Mouse (Mus musculus): ENCODE measurements around the gene Poc1b. TPM values are rescaled to one million over a fixed set of nuclear protein-coding genes. Genes with fewer than 3 reads are reported as not detected.

Gene Poc1b
- polyA plus RNA-seq, 1 experiment from 2014 or later: 6.1 TPM

DNA sequence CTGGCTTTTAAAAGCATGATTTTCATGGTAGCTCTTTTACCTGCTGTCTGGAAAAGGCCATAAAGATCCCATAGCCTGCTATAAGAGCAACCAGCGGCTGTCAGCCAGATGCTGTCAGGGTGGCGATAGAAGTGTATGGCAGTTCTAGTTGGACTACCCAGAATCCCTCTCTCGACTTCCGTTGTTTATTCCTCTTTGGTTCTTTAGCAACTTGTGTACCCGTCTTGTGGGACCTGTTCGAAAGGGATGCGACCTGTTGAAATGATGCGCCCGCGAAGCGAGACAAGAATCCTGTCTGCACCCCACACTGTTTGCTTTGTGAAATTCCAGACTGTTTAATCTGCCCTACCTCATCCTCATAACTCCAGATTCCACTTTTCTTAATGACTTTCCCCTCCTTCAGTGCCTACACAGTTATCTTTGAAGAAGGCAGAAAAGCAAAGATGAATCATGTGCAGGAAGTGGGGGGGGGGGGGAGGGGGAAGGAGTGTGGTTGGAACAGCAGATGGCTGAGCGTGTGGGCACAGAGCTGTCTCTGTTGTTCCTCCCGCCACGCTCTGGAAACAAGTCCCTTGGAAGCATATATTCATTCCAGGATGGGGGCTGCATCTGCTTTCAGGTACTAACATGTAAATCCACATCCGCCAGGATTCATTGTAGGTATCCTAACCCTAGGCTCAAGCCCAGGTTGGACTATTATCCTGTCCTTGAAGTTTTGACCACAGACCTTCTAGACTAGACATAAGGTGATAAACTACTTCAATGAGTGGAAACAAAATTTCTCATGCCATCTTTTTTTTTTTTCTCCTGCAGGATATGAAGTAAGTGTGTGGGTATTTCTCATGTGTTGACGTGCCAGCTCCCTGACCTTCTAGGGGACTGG is 135.2 kb downstream of the Poc1b start:
- peaks cover 11% of the 10 kb centered on the region; the same call in 1 of the 2 replicates for H3K4me1 ChIP-seq (ENCODE audit: insufficient read depth, low read depth, low read length)
- peak overlapping the region; percentile 61 for H3K27ac ChIP-seq (ENCODE audit: low read length)
- ATAC-seq: peak; percentile 49
- no peaks in the 10 kb centered on the region for H3K9me3 ChIP-seq (ENCODE audit: low read length)
- no peaks in the 10 kb centered on the region for H3K27me3 ChIP-seq (replicated peaks; ENCODE audit: insufficient read depth, low read length)
- no peak overlapping the region for H3K9ac ChIP-seq (replicated peaks; ENCODE audit: low read depth)
- peak overlapping the region; percentile 3; the same call in 1 of the 2 replicates for H3K4me2 ChIP-seq (replicated peaks; ENCODE audit: low read depth, low read length)
- peak; percentile 64 for DNase-seq (ENCODE audit: low spot score)
- 14% methylated on average over 16 of the region's 16 CpGs for WGBS
- no peak overlapping the region for H3K4me3 ChIP-seq (ENCODE audit: low read depth, low read length)
- TF ChIP-seq CTCF (IDR thresholded peaks at IDR 0.05) (no peak), EP300 (IDR thresholded peaks at IDR 0.05) (peak; percentile 82)
- no peaks in the 10 kb centered on the region for H3K36me3 ChIP-seq (ENCODE audit: insufficient read depth, low read length)

- H3K27me3 ChIP-seq (replicated peaks; ENCODE audit: insufficient read depth, low read length): no peaks in the 10 kb centered on the region
- peaks cover 11% of the 10 kb centered on the region; the same call in 1 of the 2 replicates for H3K4me1 ChIP-seq (ENCODE audit: insufficient read depth, low read depth, low read length)
- H3K9me3 ChIP-seq (ENCODE audit: low read length): no peaks in the 10 kb centered on the region
- DNase-seq (ENCODE audit: low spot score) (peak; percentile 30), ATAC-seq (no peak)
- H3K27ac ChIP-seq (ENCODE audit: low read length): peak overlapping the region; percentile 61
- no peak overlapping the region for H3K4me3 ChIP-seq (ENCODE audit: low read depth, low read length)
- TF ChIP-seq EP300 (IDR thresholded peaks at IDR 0.05) (no peak), CTCF (IDR thresholded peaks at IDR 0.05) (no peak)
- no peak overlapping the region for H3K9ac ChIP-seq (replicated peaks; ENCODE audit: low read depth)
- H3K4me2 ChIP-seq (replicated peaks; ENCODE audit: low read depth, low read length): no peak overlapping the region
- no peaks in the 10 kb centered on the region for H3K36me3 ChIP-seq (ENCODE audit: insufficient read depth, low read length)
- 54% methylated on average over 10 of the region's 10 CpGs for WGBS
Measured at GRCm38 (mm10) chr10:99242721-99243120, 135.9 kb downstream of the Poc1b start.

DNA sequence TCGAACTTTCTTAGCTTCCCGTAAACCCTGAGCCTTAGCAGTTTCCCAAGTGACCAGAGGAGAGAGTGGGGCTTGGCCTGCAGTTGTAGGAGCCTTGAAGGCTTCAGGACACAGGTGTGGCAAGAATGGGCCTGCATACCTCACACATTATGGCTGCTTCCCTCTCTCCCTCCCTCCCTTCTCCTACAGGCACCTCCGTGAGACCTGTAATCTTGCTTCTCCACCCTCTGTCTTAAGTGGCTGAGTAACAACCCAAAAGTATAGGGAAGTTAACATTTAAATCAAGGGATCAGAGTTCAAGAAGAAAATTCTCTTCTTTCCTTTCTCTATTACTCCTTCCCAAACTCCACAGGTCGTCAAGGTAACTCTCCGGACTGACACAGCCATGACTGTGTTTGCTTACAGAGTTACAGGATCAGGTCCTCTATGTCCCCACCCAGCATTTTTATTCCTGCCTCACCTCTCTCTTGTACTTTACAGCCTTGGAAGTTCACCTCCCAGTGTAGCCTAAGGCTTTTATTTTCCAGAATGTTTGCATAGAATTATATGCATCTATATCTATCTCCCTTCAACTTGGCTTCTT is 137.2 kb downstream of the Poc1b start:
- ATAC-seq (peak; percentile 87), DNase-seq (ENCODE audit: low spot score) (peak; percentile 80)
- no peak overlapping the region for H3K4me3 ChIP-seq (ENCODE audit: low read depth, low read length)
- H3K9me3 ChIP-seq (ENCODE audit: low read length): no peaks in the 10 kb centered on the region
- H3K4me2 ChIP-seq (replicated peaks; ENCODE audit: low read depth, low read length): no peak overlapping the region
- 43% methylated on average over 5 of the region's 5 CpGs for WGBS
- TF ChIP-seq EP300 (IDR thresholded peaks at IDR 0.05) (peak; percentile 77; the same call in 1 of the 2 replicates), CTCF (IDR thresholded peaks at IDR 0.05) (no peak)
- peaks cover 11% of the 10 kb centered on the region; the same call in 1 of the 2 replicates for H3K4me1 ChIP-seq (ENCODE audit: insufficient read depth, low read depth, low read length)
- H3K36me3 ChIP-seq (ENCODE audit: insufficient read depth, low read length): no peaks in the 10 kb centered on the region
- H3K27me3 ChIP-seq (replicated peaks; ENCODE audit: insufficient read depth, low read length): no peaks in the 10 kb centered on the region
- peak overlapping the region; percentile 61 for H3K27ac ChIP-seq (ENCODE audit: low read length)
- H3K9ac ChIP-seq (replicated peaks; ENCODE audit: low read depth): no peak overlapping the region

GRCm38 (mm10) chr10:99244655-99245260 is 137.9 kb downstream of the Poc1b start:
- no peak for TF ChIP-seq CTCF (IDR thresholded peaks at IDR 0.05)
- TF ChIP-seq EP300 (IDR thresholded peaks at IDR 0.05): no peak
- no peaks in the 10 kb centered on the region for H3K27me3 ChIP-seq (replicated peaks; ENCODE audit: insufficient read depth, low read length)
- H3K4me3 ChIP-seq (ENCODE audit: low read depth, low read length): no peak overlapping the region
- WGBS: 15% methylated on average over 7 of the region's 7 CpGs
- ATAC-seq (no peak), DNase-seq (ENCODE audit: low spot score) (no peak)
- H3K27ac ChIP-seq (ENCODE audit: low read length): peak overlapping the region; percentile 61
- no peak overlapping the region for H3K9ac ChIP-seq (replicated peaks; ENCODE audit: low read depth)
- H3K4me2 ChIP-seq (replicated peaks; ENCODE audit: low read depth, low read length): no peak overlapping the region
- no peaks in the 10 kb centered on the region for H3K9me3 ChIP-seq (ENCODE audit: low read length)
- no peaks in the 10 kb centered on the region for H3K36me3 ChIP-seq (ENCODE audit: insufficient read depth, low read length)
- peaks cover 11% of the 10 kb centered on the region; the same call in 1 of the 2 replicates for H3K4me1 ChIP-seq (ENCODE audit: insufficient read depth, low read depth, low read length)

DNA sequence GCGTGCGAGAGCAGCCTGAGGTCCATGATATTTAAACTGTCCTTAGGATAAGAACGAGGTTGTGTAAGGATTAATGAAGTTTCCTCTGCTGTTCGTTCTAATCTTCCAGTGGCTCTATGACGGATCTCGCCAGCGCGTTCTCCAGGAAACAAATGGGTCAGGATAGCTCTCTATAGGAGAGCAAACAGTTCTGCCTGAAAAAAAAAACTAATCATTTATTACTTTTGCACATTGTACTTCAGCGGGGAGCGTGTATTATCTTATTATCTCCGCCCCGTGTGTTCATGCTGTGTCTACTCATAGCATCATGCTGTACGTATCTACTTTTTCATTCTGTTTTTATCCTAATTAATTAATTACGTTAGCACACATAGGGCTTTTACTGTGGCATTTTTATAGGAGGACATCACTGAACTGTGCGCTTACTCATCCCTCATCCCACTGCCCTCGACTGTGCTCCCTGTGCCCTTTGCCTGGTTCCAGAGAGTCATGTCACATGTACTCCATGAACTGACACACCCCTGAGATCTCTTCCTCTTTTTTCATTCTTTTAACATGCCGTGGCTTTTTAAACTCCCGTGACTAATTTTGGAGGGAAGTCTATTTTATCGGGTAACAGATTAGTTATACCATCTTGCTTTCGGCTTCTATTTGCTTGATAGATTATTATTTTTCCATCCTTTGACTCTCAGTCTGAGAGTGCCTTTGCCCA is 140.1 kb downstream of the Poc1b start:
- Histone ChIP-seq H3K4me1 (ENCODE audit: insufficient read depth, low read depth, low read length) (peaks cover 5% of the 10 kb centered on the region; the same call in 1 of the 2 replicates), H3K36me3 (ENCODE audit: insufficient read depth, low read length) (no peaks in the 10 kb centered on the region), H3K4me3 (ENCODE audit: low read depth, low read length) (no peak overlapping the region), H3K27ac (ENCODE audit: low read length) (no peak overlapping the region), H3K4me2 (replicated peaks; ENCODE audit: low read depth, low read length) (no peak overlapping the region), H3K27me3 (replicated peaks; ENCODE audit: insufficient read depth, low read length) (no peaks in the 10 kb centered on the region), H3K9me3 (ENCODE audit: low read length) (no peaks in the 10 kb centered on the region), H3K9ac (replicated peaks; ENCODE audit: low read depth) (no peak overlapping the region)
- no peak for TF ChIP-seq CTCF (IDR thresholded peaks at IDR 0.05)
- TF ChIP-seq EP300 (IDR thresholded peaks at IDR 0.05): no peak
- 72% methylated on average over 20 of the region's 20 CpGs for WGBS
- no peak for DNase-seq (ENCODE audit: low spot score)
- no peak for ATAC-seq

Other genes starting within 250 kb of the Poc1b start
- gene Atp2b1, start 192.6 kb upstream of the Poc1b start, polyA plus RNA-seq (2015; fragmentation: Nextera tagmentation; extraction: Ambion mirVana): 277 and 282 TPM in 2 replicates
- 8.0 and 8.9 TPM in 2 replicates for gene Galnt4, start 1.1 kb downstream of the Poc1b start, polyA plus RNA-seq (2015; fragmentation: Nextera tagmentation; extraction: Ambion mirVana)
- gene Phxr2, start 19.3 kb downstream of the Poc1b start, polyA plus RNA-seq (2015; fragmentation: Nextera tagmentation; extraction: Ambion mirVana): not detected in 2 replicates
- gene Dusp6, start 156.2 kb downstream of the Poc1b start, polyA plus RNA-seq (2015; fragmentation: Nextera tagmentation; extraction: Ambion mirVana): 49.7 and 63.2 TPM in 2 replicates